Mouse (Mus musculus) adrenal gland, postnatal 25 days (tissue): ENCODE measurements at regions not wholly inside any gene's neighbourhood (a gene's known extent, or its start where the extent isn't known, plus 50 kb on each side); places are given as distances from the start of the nearest gene placed in this dataset.

Experiments
- DNase-seq: peaks from one replicate; pipeline ENCODE4 v3.0.0; 2021; ENCODE audit warnings: mixed read lengths

DNA sequence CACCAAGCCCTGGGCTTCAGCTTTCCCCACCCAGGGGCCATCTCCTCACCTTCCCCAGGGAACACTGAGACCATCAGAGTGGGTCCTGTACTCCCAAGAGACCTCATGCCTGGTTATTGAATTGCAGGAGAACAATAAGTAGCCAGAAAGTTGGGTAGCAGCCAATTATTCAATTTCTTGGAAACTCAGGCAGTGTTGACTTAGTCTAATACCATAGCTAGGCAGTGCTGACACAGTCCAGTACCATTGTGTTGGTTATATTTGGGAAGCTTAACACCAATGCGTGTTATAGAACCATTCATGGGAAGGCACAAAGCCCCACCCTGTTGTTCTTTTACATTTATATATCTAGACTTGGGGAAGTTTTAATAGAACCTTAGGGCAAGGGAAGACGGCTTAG lies 131.9 kb downstream of the Diras2 start:
- no peak for DNase-seq

DNA sequence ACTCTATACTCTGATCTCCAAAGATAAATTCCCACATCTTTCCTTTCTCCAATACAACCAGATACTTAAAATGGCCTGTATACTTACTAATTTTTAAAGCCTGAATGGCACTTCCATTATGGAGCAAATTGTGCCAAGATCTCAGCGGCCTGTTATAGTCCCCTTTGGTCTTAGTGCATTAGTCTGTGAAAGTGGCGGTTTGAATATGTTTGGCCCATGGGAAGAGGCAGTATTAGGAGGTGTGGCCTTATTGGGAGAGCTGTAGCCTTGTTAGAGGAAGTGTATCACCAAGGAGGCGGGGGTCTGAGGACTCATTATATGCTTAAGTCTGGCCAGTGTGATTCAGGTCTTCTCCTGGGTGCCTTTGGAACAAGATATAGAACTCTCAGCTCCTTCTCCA lies 127.3 kb downstream of the Diras2 start:
- DNase-seq: no peak

- no peak for DNase-seq
Observed at GRCm38 (mm10) chr13:52416301-52416700, 114.8 kb downstream of the Diras2 start.

DNA sequence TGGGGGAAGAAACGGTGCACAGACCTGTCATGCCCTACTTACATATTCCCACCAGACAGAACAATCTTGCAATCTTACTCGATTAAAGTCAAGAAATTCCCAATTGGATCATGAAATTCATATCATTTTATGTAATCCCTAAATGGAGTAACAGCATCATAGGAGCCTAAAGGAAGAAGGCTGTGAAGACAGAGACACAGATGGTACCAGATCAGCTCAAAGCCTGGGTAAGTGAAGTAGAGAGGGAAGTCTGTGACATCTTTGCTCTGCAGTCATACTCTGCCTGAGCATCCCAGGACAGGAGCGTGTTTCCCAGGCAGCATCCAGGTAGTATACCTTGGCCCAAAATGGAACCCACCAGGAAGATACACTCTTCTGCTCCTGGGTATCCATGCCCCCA lies 108.6 kb downstream of the Diras2 start:
- no peak for DNase-seq

DNA sequence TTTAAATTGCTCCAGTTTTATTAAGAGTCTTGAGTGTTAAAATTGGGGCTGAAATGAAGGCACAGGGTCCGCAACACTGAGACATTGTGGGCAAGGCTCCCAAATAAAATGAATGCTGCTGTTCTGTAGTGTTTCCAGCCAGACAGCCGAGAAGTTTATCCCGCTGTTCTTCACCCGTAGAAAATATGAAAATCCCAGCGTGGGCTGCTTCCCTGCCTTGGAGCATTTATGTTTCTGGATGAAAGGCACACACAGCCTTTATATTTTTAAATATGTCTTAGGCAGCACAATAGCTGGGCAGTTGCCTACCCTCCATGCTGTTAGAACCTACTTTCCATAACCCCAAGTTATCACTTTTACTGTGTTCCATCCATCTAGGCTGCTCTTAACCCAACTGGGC lies 102.6 kb downstream of the Diras2 start:
- DNase-seq: no peak

GRCm38 (mm10) chr13:52436756-52437155 lies 94.3 kb downstream of the Diras2 start:
- DNase-seq: no peak

GRCm38 (mm10) chr13:52445513-52445912 lies 85.6 kb downstream of the Diras2 start:
- DNase-seq: no peak

DNA sequence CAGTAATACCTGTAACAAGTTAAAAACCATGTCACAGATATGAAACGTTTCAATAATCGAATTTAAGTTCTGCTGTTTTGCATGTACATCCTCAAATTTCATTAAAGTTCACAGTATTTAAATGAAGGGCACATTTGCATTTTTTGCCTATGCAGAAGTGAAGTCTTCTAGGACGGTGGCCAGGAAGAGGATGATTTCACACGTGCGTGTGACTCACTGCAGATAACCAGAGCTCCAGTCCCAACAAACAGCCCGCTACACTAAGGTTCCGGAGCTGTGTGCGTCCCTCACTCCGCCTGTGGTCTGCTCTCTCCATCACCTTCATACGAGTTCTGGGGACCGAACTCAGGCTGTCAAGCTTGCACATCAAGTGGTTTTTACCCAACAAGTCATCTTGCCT lies 82.2 kb downstream of the Diras2 start:
- no peak for DNase-seq

GRCm38 (mm10) chr13:52451486-52451885 lies 79.6 kb downstream of the Diras2 start:
- no peak for DNase-seq

DNA sequence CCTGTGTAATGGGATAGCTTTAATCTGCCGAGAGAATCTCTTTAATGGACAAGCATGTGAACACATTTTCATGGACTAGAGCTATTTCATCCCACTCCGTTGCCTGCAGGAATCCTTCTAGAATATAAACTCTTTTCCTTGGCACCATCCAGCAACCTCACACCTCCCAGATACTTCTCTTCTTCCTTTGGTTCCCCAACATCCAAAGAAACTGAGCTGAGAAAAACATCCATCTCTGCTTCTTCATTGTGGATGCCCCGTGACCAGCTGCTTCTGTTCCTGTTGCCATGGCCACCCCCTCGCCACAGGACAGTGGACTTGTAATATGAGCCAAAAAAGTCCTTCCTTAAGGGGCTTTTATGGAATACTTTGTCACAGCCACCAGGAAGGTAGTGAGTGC lies 78.8 kb downstream of the Diras2 start:
- no peak for DNase-seq
